Mouse (Mus musculus): ENCODE results near the gene Stim1.
"Not testable (repeated sequence)": the region's sequence is repeated elsewhere in the genome, so short reads cannot be mapped to it uniquely, and the experiment has no call there.

Stim1 gene

GRCm38 (mm10) chr7:102441657-102442391, 174.2 kb downstream of the Stim1 start, which contains the start of gene Rrm1:
Gene Rrm1, plus strand, starts transcription at chr7:102441695.
- peak; percentile 92 to 93 for DNase-seq (ENCODE audit: low spot score in 2 of 2)

GRCm38 (mm10) chr7:102442432-102442831, 174.8 kb downstream of the Stim1 start:
- DNase-seq (ENCODE audit: low spot score in 2 of 2), result no peak

- DNase-seq (ENCODE audit: low spot score in 2 of 2), result no peak
Observed at GRCm38 (mm10) chr7:102444301-102444700, 176.7 kb downstream of the Stim1 start.

GRCm38 (mm10) chr7:102446438-102446837, 178.8 kb downstream of the Stim1 start:
- DNase-seq (ENCODE audit: low spot score in 2 of 2), result no peak

- peak in 1 of 2 experiments; percentile 20 for DNase-seq (ENCODE audit: low spot score in 2 of 2)
Observed at GRCm38 (mm10) chr7:102458618-102459380, 191.2 kb downstream of the Stim1 start.

DNA sequence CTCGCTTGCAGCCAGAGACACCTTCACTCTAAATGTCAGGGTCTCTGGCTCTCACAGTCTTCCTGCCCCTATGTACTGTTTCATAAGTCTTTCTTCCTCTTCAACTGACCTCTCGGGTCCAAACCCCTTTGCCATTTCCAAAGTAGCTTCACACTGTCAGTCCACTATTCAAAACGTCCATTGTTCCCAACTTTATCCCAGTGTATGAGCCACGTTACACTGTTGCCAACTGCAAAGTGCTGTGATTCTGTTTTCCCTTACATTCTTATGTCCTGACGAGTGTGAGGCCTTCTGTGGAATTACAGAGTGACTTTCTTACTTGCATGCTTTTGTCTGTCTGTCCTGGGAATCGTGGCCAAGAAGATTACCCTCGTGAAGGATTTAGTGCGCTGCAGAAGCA, 200.0 kb downstream of the Stim1 start:
- no peak for DNase-seq (ENCODE audit: low spot score in 2 of 2)

DNA sequence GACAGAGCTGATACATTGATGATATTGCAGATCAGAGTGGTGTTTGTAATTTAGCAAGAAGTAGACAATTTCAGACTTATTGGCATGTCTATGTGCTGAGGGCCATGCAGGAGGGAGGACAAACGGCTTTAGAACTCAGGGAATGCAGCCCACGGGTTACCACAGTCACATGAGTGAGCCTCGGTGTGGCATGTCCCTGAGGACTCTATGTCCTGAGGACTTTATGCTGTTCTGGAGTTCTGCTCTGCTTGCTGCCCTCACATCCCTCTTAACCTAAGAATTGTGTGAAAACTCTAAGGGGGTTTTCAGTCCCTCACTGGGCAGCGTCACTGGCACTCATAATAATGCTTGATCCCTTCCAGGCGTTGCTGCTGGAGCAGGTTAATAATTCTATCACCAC, 205.1 kb downstream of the Stim1 start:
- DNase-seq (ENCODE audit: low spot score in 2 of 2), result no peak

- DNase-seq (ENCODE audit: low spot score in 2 of 2), result no peak
Observed at GRCm38 (mm10) chr7:102476601-102477000, 209.0 kb downstream of the Stim1 start.

- DNase-seq (ENCODE audit: low spot score in 2 of 2), result no peak
Observed at GRCm38 (mm10) chr7:102477377-102477776, 209.8 kb downstream of the Stim1 start.

DNA sequence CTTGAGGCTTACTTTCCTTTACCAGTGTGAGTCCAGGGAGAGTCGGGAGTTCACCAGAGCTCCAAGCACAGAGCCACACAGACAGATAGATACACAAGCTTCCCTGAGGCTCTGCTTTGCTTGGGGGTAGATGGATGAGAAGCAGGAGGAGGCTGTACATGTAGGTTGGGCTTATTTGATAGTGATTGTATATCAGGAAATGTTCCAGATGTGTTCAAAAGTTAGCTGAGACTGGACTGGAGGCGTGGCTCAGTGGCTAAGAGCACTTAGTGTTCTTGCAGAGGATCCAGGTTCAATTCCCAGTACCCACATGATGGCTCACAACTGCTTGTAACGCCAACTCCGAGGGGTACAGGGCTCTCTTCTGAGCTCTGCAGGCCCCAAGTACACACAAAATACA, 210.8 kb downstream of the Stim1 start:
- no peak for DNase-seq (ENCODE audit: low spot score in 2 of 2)

DNA sequence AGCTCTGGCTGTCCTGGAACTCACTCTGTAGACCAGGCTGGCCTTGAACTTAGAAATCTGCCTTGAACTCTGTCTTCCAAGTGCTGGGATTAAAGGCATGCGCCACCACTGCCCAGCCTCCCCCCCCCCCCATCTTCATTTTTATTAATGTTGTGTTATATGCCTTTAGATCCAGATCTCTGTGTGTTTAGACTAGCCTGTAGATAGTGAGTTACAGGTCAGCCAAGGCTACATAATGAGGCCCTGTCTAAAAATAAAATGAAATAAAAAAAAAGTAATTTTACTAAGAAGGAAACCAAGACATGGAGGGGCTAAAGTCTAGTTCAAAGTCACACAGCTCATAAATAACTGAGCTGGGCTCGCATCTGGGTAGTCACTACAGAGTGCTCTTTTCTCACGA, 211.3 kb downstream of the Stim1 start:
- no peak for DNase-seq (ENCODE audit: low spot score in 2 of 2)

DNA sequence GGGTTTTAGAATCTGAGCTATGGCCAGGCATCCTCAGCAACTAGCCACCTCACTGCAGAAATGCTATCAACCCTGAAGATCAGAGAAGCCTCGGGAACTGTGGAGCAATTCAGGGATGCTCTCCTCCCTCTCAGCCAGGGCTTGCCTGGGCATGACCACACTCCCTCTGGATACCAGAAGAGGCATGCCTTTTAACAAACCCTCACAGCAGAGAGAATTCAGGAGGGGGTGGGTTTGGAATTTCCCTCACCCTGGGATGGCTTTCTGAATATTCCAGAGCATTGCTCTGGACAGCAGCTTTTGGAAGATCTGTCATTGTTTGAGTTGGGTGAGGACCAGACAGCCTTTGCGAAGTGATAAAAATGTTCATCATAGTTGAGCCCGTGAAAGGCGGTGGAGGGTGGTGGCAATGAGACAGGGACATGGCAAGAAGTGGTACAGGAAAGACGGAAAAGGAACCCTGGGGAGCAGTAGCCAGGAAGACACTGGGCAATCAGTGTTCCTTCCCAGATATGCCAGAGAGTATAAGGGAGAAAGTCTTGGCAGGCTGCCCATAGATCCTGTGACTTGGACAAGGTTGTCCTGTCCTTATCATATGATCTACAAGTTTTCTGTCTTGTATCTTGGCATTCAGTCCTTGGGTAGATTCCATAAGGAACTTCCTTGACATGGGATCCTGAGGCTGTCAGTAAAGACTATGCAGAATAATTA, 211.9 kb downstream of the Stim1 start:
- DNase-seq (ENCODE audit: low spot score in 2 of 2), result no peak

DNA sequence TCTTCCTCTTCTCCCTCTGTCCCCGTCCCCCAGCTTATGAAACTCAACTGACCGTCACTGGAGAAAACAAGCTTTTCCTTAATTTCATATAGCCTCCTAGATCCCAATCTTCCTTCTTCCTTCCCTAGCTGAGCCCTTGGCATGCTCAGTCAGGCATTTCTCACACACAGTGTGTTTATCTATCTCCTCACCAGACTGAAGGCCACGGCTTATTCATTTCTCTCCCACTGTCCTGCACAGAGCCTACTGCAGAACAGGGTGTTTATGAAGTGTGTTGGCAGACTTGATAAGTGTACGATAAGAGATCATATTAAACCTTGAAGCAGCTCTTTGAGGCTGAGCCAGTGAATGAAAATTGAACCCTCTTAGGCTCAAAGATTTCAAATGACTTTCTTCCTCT, 213.2 kb downstream of the Stim1 start:
- no peak for DNase-seq (ENCODE audit: low spot score in 2 of 2)

DNA sequence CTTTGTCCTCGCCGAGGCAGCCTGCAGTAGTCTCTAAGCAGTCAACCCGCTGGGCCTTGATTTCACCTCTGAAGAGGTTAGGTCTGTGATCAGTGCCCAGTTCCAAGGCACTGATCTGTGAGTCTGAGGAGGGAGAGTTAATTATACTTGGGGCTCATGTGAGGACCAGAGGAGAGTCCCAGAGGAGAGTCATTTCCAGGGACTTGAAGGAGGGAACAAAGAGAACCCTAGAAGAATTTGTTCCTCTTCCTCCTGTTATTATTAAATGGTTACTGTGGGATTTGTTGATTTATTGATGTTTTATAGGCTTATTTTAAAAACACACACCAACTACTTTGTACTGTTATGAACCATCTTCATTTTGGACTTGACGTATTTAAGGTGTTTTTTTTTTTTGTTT, 214.0 kb downstream of the Stim1 start, which contains the start of gene Olfr543:
TSS of gene Olfr543 (minus strand) at position 101 of the 400 bp plus-strand sequence.
- DNase-seq (ENCODE audit: low spot score in 2 of 2), result no peak

- DNase-seq (ENCODE audit: low spot score in 2 of 2), result no peak
Observed at GRCm38 (mm10) chr7:102483665-102484064, 216.1 kb downstream of the Stim1 start.

GRCm38 (mm10) chr7:102484766-102485165, 217.2 kb downstream of the Stim1 start:
- not testable (repeated sequence) for DNase-seq (ENCODE audit: low spot score in 2 of 2)

- no peak for DNase-seq (ENCODE audit: low spot score in 2 of 2)
Observed at GRCm38 (mm10) chr7:102486105-102486504, 218.5 kb downstream of the Stim1 start.

All from urinary bladder, adult 18-20 months (tissue).